Mouse (Mus musculus) heart, embryonic 11.5 days (tissue): ENCODE measurements around the gene Svs6. TPM values are rescaled to one million over a fixed set of nuclear protein-coding genes. Genes with fewer than 3 reads are reported as not detected.

Experiments
- ATAC-seq: fragments of 200-750 bp; cut with Nextera tagmentation; replicated peaks from 2 replicates; pipeline ENCODE4 v1.8.0; 2017; ENCODE audit warnings: moderate library complexity; ENCODE audit not compliant: insufficient number of reproducible peaks, low FRiP score, low TSS enrichment
- H3K27ac ChIP-seq: fragments of 300-500 bp; sonication (generic); 2 replicates; pipeline ENCODE4 v1.5.1; 2014; ENCODE audit warnings: mild to moderate bottlenecking, low read depth, low read length
- H3K27me3 ChIP-seq: fragments of 300-500 bp; sonication (generic); 2 replicates; pipeline ENCODE4 v1.6.1; 2014; ENCODE audit warnings: mild to moderate bottlenecking, low read length, mixed read lengths; ENCODE audit not compliant: control insufficient read depth, insufficient read depth
- H3K36me3 ChIP-seq: fragments of 300-500 bp; sonication (generic); 2 replicates; pipeline ENCODE4 v1.6.1; 2014; ENCODE audit warnings: mild to moderate bottlenecking, low read length, moderate library complexity, mixed read lengths; ENCODE audit not compliant: control insufficient read depth, insufficient read depth
- H3K4me1 ChIP-seq: fragments of 300-500 bp; sonication (generic); 2 replicates; pipeline ENCODE4 v1.6.1; 2014; ENCODE audit warnings: low read length; ENCODE audit not compliant: control insufficient read depth, insufficient read depth
- H3K4me2 ChIP-seq: fragments of 300-500 bp; sonication (generic); 2 replicates; pipeline ENCODE4 v1.6.1; 2014; ENCODE audit warnings: mild to moderate bottlenecking, moderate library complexity
- H3K4me3 ChIP-seq: fragments of 300-500 bp; sonication (generic); 2 replicates; pipeline ENCODE4 v1.5.1; 2014; ENCODE audit warnings: low read depth, low read length
- H3K9ac ChIP-seq: fragments of 300-500 bp; sonication (generic); 2 replicates; pipeline ENCODE4 v1.6.1; 2014; ENCODE audit warnings: mild to moderate bottlenecking, low read depth, low read length, moderate library complexity
- H3K9me3 ChIP-seq: fragments of 300-500 bp; sonication (generic); replicated peaks from 2 replicates; pipeline ENCODE4 v1.6.1; 2016; ENCODE audit warnings: low read length; ENCODE audit not compliant: control insufficient read depth
- WGBS: fragments of 180-500 bp; shearing (Covaris S2); extraction: QIAGEN DNeasy Blood & Tissue Kit; methylation state at CpG from one replicate; pipeline ENCODE4 v1.1.7; 2014; ENCODE audit not compliant: insufficient replicate concordance; 5-methylcytosine and 5-hydroxymethylcytosine counted together
- polyA plus RNA-seq: library from polyadenylated mRNA; unstranded; fragments of >200 nt; fragmentation: Nextera tagmentation; extraction: Ambion mirVana; gene quantifications from 2 replicates; pipeline ENCODE4 v1.2.1, GENCODE M21; 2014

Svs6 gene
- polyA plus RNA-seq, 1 experiment from 2014 or later: not detected

DNA sequence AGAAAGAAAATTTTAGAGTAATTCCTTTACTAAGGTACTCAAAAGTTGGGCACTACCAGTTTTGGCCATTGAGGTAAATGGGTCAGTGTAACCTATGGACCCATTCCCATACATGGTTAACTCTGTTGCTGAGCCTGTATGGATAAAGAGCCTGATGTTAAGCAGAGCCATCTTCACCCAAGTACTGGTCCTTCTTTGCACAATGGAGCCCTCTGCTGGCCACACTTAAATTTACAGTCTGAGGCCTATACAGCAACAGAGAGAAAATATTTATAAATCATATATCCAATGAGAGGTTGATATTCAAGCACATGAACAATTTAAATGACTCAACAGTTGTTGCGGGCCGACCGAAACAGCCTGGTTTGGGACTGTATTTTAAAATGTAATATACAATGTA is 32.4 kb downstream of the Svs6 start:
- Histone ChIP-seq H3K9ac (no peak overlapping the region), H3K4me2 (no peak overlapping the region), H3K27me3 (no peaks in the 10 kb centered on the region), H3K36me3 (no peaks in the 10 kb centered on the region), H3K4me1 (no peaks in the 10 kb centered on the region), H3K27ac (no peak overlapping the region), H3K4me3 (no peak overlapping the region), H3K9me3 (no peaks in the 10 kb centered on the region)
- 82% methylated on average over 3 of the region's 3 CpGs for WGBS
- ATAC-seq: no peak

- Histone ChIP-seq H3K27ac (no peak overlapping the region), H3K9me3 (no peaks in the 10 kb centered on the region), H3K27me3 (peaks cover 3% of the 10 kb centered on the region; the same call in 1 of the 2 replicates), H3K4me1 (no peaks in the 10 kb centered on the region), H3K4me3 (no peak overlapping the region), H3K36me3 (no peaks in the 10 kb centered on the region), H3K4me2 (no peak overlapping the region), H3K9ac (no peak overlapping the region)
- WGBS: 67% methylated on average over 3 of the region's 3 CpGs
- ATAC-seq: no peak
These were observed 36.1 kb downstream of the Svs6 start for GRCm38 (mm10) chr2:164352697-164353096.

- H3K9ac ChIP-seq: no peak overlapping the region
- no peak for ATAC-seq
- no peak overlapping the region for H3K4me2 ChIP-seq
- H3K4me3 ChIP-seq: no peak overlapping the region
- WGBS: 78% methylated on average over 11 of the region's 11 CpGs
- H3K27me3 ChIP-seq: peaks cover 3% of the 10 kb centered on the region; the same call in 1 of the 2 replicates
- no peak overlapping the region for H3K27ac ChIP-seq
- no peaks in the 10 kb centered on the region for H3K4me1 ChIP-seq
- H3K9me3 ChIP-seq: no peaks in the 10 kb centered on the region
- H3K36me3 ChIP-seq: no peaks in the 10 kb centered on the region
These were observed 36.8 kb downstream of the Svs6 start for GRCm38 (mm10) chr2:164353356-164353755.

DNA sequence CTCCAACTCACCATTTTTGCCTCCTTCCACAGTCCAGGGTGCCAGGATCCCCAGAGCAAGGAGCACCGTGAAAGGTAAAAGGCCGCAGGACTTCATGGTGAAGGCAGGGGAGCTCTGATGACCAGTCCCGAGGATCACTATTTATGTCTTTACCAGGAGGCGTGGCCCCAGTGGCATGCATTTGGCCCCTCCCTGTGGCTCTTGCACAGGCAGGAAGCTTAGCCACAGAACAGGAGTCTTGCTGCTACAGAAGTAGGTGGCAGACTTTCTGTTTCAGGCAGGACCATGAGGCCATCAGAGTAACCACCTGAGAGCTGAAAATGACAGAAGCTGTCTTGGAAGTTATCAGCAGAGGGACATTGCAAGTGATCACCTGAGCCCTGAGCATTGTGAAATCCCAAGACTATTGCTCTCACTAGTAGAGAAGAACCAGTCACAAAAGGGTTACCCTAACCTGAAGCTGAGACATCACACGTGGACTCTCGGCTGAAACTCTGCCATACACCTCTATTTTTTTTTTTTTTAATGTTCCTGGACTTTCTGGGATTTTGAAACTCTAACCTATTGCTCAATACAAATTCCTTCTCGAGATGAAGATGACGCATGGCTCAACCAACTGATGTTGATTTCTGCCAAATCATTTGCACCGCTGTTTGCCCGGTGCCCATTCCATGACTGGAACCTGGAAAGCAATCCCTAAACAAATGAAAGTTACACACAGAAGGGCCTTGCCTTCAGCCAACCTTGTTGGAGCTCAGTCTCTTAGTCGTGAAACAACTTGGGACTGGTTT is 39.8 kb downstream of the Svs6 start:
- Histone ChIP-seq H3K27me3 (peaks cover 7% of the 10 kb centered on the region), H3K9ac (no peak overlapping the region), H3K4me1 (no peaks in the 10 kb centered on the region), H3K4me2 (no peak overlapping the region), H3K9me3 (no peaks in the 10 kb centered on the region), H3K36me3 (no peaks in the 10 kb centered on the region), H3K27ac (no peak overlapping the region), H3K4me3 (no peak overlapping the region)
- no peak for ATAC-seq
- WGBS: 76% methylated on average over 11 of the region's 11 CpGs

DNA sequence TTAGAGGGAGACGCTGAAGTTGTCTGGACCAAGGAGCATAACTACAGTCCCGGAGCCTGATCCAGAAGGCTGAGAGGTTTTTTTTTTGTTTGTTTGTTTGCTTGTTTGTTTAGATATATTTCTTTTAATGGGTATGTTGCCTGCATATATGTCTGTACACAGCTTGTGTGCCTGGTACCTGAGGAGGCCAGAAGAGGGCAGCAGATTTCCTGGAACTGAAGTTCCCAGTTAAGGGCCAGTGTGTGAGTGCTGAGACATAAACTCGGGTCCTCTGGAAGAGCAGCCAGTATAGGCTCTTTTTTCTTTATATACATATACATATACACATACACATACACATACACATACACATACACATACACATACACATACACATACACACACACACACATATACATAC is 41.8 kb downstream of the Svs6 start:
- Histone ChIP-seq H3K27ac (no peak overlapping the region), H3K4me2 (no peak overlapping the region), H3K4me1 (no peaks in the 10 kb centered on the region), H3K9ac (no peak overlapping the region), H3K9me3 (no peaks in the 10 kb centered on the region), H3K27me3 (peaks cover 7% of the 10 kb centered on the region), H3K4me3 (no peak overlapping the region), H3K36me3 (no peaks in the 10 kb centered on the region)
- ATAC-seq: no peak
- 79% methylated on average over 3 of the region's 3 CpGs for WGBS

DNA sequence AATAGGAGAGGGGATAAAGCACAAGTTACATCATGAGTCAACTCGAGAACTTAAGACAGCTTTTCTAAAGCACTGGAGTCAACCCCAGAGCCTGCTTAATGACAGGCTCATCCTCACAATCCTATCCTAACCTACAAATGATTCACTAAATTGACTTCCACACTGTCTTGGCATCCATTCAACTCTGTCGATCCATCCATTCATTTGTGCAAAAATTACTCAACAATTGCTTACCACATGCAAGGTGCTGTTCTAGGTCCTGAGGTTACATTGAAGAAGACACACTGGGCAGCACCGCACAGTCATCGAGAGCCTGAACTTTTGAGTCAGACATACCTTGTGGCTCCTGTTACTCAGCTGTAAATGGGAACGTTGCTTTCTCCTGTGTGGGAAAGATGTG is 42.5 kb downstream of the Svs6 start:
- no peak overlapping the region for H3K9ac ChIP-seq
- H3K27ac ChIP-seq: no peak overlapping the region
- no peaks in the 10 kb centered on the region for H3K36me3 ChIP-seq
- no peak overlapping the region for H3K4me3 ChIP-seq
- 83% methylated on average over 5 of the region's 5 CpGs for WGBS
- ATAC-seq: no peak
- H3K4me1 ChIP-seq: no peaks in the 10 kb centered on the region
- H3K9me3 ChIP-seq: no peaks in the 10 kb centered on the region
- H3K27me3 ChIP-seq: peaks cover 7% of the 10 kb centered on the region
- no peak overlapping the region for H3K4me2 ChIP-seq

GRCm38 (mm10) chr2:164359668-164360067 is 43.1 kb downstream of the Svs6 start:
- 65% methylated on average over 5 of the region's 5 CpGs for WGBS
- Histone ChIP-seq H3K27me3 (peaks cover 7% of the 10 kb centered on the region), H3K36me3 (no peaks in the 10 kb centered on the region), H3K27ac (no peak overlapping the region), H3K9ac (no peak overlapping the region), H3K9me3 (no peaks in the 10 kb centered on the region), H3K4me3 (no peak overlapping the region), H3K4me2 (no peak overlapping the region), H3K4me1 (no peaks in the 10 kb centered on the region)
- no peak for ATAC-seq

GRCm38 (mm10) chr2:164360974-164361657 is 44.6 kb downstream of the Svs6 start:
- Histone ChIP-seq H3K9ac (no peak overlapping the region), H3K27ac (no peak overlapping the region), H3K36me3 (no peaks in the 10 kb centered on the region), H3K4me1 (no peaks in the 10 kb centered on the region), H3K4me2 (no peak overlapping the region), H3K27me3 (peaks cover 3% of the 10 kb centered on the region), H3K4me3 (no peak overlapping the region), H3K9me3 (no peaks in the 10 kb centered on the region)
- no peak for ATAC-seq
- 26% methylated on average over 13 of the region's 13 CpGs for WGBS
